Mouse (Mus musculus) liver, embryonic 15.5 days (tissue): Measurements from ENCODE around the gene Wscd2. TPM values are rescaled to one million over a fixed set of nuclear protein-coding genes. Genes with fewer than 3 reads are reported as not detected.

Experiments
- ATAC-seq: fragments of 200-750 bp; cut with Nextera tagmentation; 2 replicates; pipeline ENCODE4 v1.8.0; 2017; ENCODE audit warnings: moderate number of reproducible peaks, mild to moderate bottlenecking, moderate library complexity; ENCODE audit not compliant: insufficient read depth
- H3K27ac ChIP-seq: fragments of 300-500 bp; sonication (generic); replicated peaks from 2 replicates; pipeline ENCODE4 v1.5.1; 2015; ENCODE audit warnings: mild to moderate bottlenecking, inconsistent platforms
- H3K27me3 ChIP-seq: fragments of 300-500 bp; sonication (generic); 2 replicates; pipeline ENCODE4 v1.6.1; 2015; ENCODE audit warnings: mild to moderate bottlenecking, inconsistent platforms
- H3K36me3 ChIP-seq: fragments of 300-500 bp; sonication (generic); replicated peaks from 2 replicates; pipeline ENCODE4 v1.6.1; 2015; ENCODE audit warnings: moderate library complexity, mild to moderate bottlenecking, inconsistent platforms
- H3K4me1 ChIP-seq: fragments of 300-500 bp; sonication (generic); replicated peaks from 2 replicates; pipeline ENCODE4 v1.6.1; 2015; ENCODE audit warnings: inconsistent platforms
- H3K4me2 ChIP-seq: fragments of 300-500 bp; sonication (generic); 2 replicates; pipeline ENCODE4 v1.6.1; 2015; ENCODE audit warnings: moderate library complexity, mild to moderate bottlenecking, inconsistent platforms
- H3K4me3 ChIP-seq: fragments of 300-500 bp; sonication (generic); replicated peaks from 2 replicates; pipeline ENCODE4 v1.5.1; 2015; ENCODE audit warnings: mild to moderate bottlenecking, inconsistent platforms
- H3K9ac ChIP-seq: fragments of 300-500 bp; sonication (generic); 2 replicates; pipeline ENCODE4 v1.6.1; 2015; ENCODE audit warnings: moderate library complexity, mild to moderate bottlenecking, inconsistent platforms
- H3K9me3 ChIP-seq: fragments of 300-500 bp; sonication (generic); replicated peaks from 2 replicates; pipeline ENCODE4 v1.6.1; 2016; ENCODE audit warnings: inconsistent platforms
- whole genome bisulfite sequencing: fragments of 180-500 bp; shearing (Covaris S2); methylation state at CpG from one replicate; pipeline ENCODE4 v1.1.7; 2015; ENCODE audit warnings: mixed read lengths; ENCODE audit not compliant: insufficient replicate concordance; 5-methylcytosine and 5-hydroxymethylcytosine counted together
- polyA plus RNA-seq: library from polyadenylated mRNA; unstranded; fragments of >200 nt; fragmentation: Nextera tagmentation; extraction: Ambion mirVana; gene quantifications from 2 replicates; pipeline ENCODE4 v1.2.1, GENCODE M21; 2015

Wscd2 gene
- polyA plus RNA-seq, 1 experiment from 2014 or later = 0.15 TPM

DNA sequence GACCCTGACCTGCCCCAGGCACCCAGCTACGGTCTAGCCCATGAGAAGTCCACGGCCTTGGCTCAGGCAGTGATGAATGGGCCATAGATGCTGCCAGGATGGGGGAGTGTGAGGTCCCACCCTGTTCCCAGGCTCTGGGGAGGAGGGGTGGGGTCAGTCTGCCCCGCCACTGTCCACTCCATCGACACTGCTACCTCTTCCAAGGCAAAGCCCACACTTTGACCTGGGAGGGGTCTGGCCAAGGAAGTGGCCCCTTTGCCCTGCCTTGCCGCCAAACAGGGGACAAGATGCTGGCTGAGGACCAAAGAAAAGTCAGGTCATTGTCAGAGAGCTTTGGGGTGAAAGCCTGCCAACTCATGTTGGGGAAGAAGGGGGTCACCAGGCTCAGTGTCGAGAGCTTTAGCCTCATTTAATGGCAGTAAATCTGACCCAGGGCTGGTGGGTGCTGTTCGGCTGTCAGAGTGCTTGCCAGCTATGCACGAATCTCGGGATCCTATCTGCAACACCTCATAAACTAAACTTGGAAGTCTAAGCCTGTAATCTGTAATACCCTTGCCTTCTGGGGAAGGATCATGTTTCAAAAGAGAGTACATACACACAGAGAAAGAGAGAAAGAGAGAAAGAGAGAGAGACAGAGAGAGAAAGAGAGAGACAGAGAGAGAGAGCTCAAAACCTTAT is 143.0 kb downstream of the Wscd2 start:
- no peaks in the 10 kb centered on the region for H3K36me3 ChIP-seq
- no peak overlapping the region for H3K4me2 ChIP-seq
- no peak overlapping the region for H3K4me3 ChIP-seq
- 47% methylated on average over 9 of the region's 9 CpGs for WGBS
- no peak overlapping the region for H3K27ac ChIP-seq
- H3K9ac ChIP-seq = no peak overlapping the region
- no peak for ATAC-seq
- no peaks in the 10 kb centered on the region for H3K27me3 ChIP-seq
- H3K4me1 ChIP-seq = no peaks in the 10 kb centered on the region; the same call in 1 of the 2 replicates
- H3K9me3 ChIP-seq = no peaks in the 10 kb centered on the region

GRCm38 (mm10) chr5:113634024-113634651 is 144.0 kb downstream of the Wscd2 start:
- Histone ChIP-seq H3K27ac (no peak overlapping the region), H3K27me3 (no peaks in the 10 kb centered on the region), H3K4me2 (no peak overlapping the region), H3K36me3 (no peaks in the 10 kb centered on the region), H3K9ac (no peak overlapping the region), H3K9me3 (no peaks in the 10 kb centered on the region), H3K4me1 (no peaks in the 10 kb centered on the region; the same call in 1 of the 2 replicates), H3K4me3 (no peak overlapping the region)
- WGBS = 27% methylated on average over 13 of the region's 13 CpGs
- no peak; the same call in 1 of the 2 replicates for ATAC-seq

DNA sequence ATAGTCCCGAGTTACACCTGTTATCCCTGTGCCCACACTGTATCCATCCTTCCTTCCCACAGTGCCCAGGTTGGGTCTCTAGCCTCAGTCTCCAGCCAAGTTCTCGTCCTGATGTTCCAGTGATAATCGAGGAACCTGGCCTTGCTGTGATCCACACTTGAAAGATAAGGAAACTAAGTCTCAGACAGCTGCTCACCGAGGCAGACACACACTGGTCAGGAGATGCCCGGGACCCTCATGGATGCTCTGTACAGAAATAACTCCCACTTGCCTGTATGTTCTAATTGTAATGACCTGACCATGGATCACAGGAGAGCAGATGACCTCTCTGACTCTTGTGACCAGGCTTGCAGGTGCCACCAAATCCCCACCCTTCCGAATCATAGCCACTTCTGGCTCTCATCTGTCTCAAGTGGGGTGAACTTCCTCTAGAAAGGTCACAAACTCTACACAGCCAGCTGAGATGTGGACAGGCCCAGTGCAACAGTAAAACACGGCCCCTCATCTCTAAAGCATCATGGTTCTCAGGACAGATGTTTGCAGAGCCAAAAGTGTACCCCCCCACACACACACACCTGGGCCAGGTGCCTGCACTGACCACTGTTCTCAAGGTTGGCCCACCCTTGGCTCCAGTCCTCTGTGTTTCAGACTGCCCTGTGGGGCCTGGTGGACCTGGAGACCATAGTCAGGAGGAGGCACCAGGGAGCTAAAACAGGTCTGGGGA is 144.9 kb downstream of the Wscd2 start:
- no peak overlapping the region for H3K4me2 ChIP-seq
- H3K9ac ChIP-seq = no peak overlapping the region
- H3K9me3 ChIP-seq = no peaks in the 10 kb centered on the region
- no peaks in the 10 kb centered on the region for H3K27me3 ChIP-seq
- H3K4me3 ChIP-seq = no peak overlapping the region
- no peaks in the 10 kb centered on the region; the same call in 1 of the 2 replicates for H3K4me1 ChIP-seq
- H3K36me3 ChIP-seq = no peaks in the 10 kb centered on the region
- ATAC-seq = no peak
- WGBS = 46% methylated on average over 7 of the region's 7 CpGs
- H3K27ac ChIP-seq = no peak overlapping the region

DNA sequence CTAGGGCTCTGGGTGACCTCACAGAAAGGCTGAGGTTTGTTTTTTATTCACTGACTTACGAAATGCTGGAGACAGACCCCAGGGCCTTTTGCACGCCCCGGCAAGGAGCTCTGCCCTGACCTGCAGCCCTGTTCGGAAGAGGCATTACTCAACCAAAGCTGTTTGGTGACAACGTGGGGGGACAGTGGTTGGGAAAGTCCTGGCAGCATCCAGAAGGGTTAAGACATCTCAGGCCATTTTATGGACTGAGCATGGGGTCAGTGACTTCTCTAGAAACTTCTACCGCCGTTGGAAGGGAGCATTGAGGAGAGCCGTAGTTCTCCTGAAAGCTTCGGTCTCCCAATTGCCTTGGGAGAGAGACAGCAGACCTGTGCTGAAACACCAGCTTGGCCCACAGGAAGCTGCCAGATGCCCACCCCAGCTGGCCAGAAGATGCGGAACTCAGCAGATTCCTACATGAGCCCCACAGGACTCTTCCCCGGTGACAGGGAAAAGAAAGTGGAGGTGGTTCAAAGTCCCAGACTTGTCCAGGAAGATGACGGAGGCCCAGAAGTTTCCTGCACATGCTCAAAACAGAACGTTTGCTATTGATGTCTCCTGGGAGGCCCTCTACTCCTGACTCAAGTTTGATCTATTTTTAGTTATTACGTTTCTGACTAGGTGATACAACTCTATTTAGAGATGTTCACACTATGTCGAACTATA is 145.9 kb downstream of the Wscd2 start:
- Histone ChIP-seq H3K9ac (no peak overlapping the region), H3K27ac (no peak overlapping the region), H3K4me2 (no peak overlapping the region), H3K27me3 (no peaks in the 10 kb centered on the region), H3K4me3 (no peak overlapping the region), H3K4me1 (no peaks in the 10 kb centered on the region; the same call in 1 of the 2 replicates), H3K9me3 (no peaks in the 10 kb centered on the region), H3K36me3 (no peaks in the 10 kb centered on the region)
- no peak for ATAC-seq
- WGBS = 60% methylated on average over 15 of the region's 15 CpGs

GRCm38 (mm10) chr5:113637631-113638030 is 147.5 kb downstream of the Wscd2 start:
- no peak for ATAC-seq
- 57% methylated on average over 4 of the region's 4 CpGs for WGBS

DNA sequence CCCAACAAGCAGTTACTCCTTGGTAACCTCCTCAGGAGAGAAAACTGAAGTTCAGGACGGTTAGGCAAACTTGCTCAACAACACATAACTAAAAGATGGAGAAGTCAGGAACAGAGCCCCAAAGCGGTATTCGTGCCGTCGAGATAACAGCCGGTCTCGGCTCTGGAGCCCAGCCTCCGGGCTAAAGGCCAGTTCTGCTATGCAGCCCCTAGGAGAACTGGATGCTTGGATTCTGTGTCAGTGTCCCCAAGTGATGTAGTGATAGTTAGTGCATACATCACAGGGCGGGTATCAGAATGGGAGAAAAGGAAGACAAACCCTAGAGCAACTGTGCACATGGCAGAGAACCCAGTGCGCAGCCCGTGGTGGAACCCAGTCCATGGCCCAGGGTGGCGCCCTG is 147.9 kb downstream of the Wscd2 start:
- ATAC-seq = no peak
- H3K27me3 ChIP-seq = no peaks in the 10 kb centered on the region
- WGBS = 61% methylated on average over 12 of the region's 12 CpGs
- no peak overlapping the region for H3K4me2 ChIP-seq
- no peak overlapping the region for H3K4me3 ChIP-seq
- H3K9me3 ChIP-seq = no peaks in the 10 kb centered on the region
- no peak overlapping the region for H3K9ac ChIP-seq
- no peaks in the 10 kb centered on the region; the same call in 1 of the 2 replicates for H3K4me1 ChIP-seq
- no peaks in the 10 kb centered on the region for H3K36me3 ChIP-seq
- H3K27ac ChIP-seq = no peak overlapping the region

More at GRCm38 (mm10) chr5:113637631-113638030, 147.5 kb downstream of the Wscd2 start:
- H3K36me3 ChIP-seq = no peaks in the 10 kb centered on the region
- no peak overlapping the region for H3K27ac ChIP-seq
- H3K9ac ChIP-seq = no peak overlapping the region
- H3K4me2 ChIP-seq = no peak overlapping the region
- H3K9me3 ChIP-seq = no peaks in the 10 kb centered on the region
- no peaks in the 10 kb centered on the region for H3K27me3 ChIP-seq
- no peak overlapping the region for H3K4me3 ChIP-seq
- H3K4me1 ChIP-seq = no peaks in the 10 kb centered on the region; the same call in 1 of the 2 replicates

DNA sequence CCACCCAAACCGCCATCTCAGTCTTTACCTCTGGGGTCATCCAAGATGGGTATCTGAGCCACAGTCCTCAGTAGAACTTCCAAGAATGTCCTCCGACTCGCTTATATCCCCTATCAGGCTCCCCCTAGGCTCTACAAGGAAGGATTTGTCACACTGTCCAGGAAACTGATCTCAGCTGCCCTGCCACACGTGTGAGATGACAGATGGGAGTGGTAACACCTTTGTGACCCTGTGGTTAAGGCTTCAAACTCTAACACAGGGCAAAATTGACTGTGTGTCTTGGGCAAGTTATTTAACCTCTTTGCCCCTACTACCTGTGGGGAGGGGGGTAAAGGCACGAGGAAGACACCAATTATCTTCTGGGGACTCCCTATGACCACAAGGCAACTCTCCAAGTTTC is 149.0 kb downstream of the Wscd2 start:
- H3K27ac ChIP-seq = no peak overlapping the region
- H3K36me3 ChIP-seq = no peaks in the 10 kb centered on the region
- H3K9me3 ChIP-seq = no peaks in the 10 kb centered on the region
- WGBS = 43% methylated on average over 5 of the region's 5 CpGs
- no peak overlapping the region for H3K4me3 ChIP-seq
- no peak overlapping the region for H3K9ac ChIP-seq
- no peaks in the 10 kb centered on the region for H3K27me3 ChIP-seq
- no peaks in the 10 kb centered on the region; the same call in 1 of the 2 replicates for H3K4me1 ChIP-seq
- no peak overlapping the region for H3K4me2 ChIP-seq
- no peak for ATAC-seq

Other genes starting within 250 kb of the Wscd2 start
- gene Sgsm1, start 179.5 kb upstream of the Wscd2 start, polyA plus RNA-seq = 1.6 and 1.7 TPM in 2 replicates
- gene Aym1, start 133.0 kb upstream of the Wscd2 start, polyA plus RNA-seq = not detected in 2 replicates
- 1.7 and 1.9 TPM in 2 replicates for gene Cmklr1, start 160.1 kb downstream of the Wscd2 start, polyA plus RNA-seq
- not detected in 2 replicates for gene 1700069L16Rik, start 234.4 kb downstream of the Wscd2 start, polyA plus RNA-seq
- 2.6 and 2.8 TPM in 2 replicates for gene Ficd, start 245.5 kb downstream of the Wscd2 start, polyA plus RNA-seq